Mouse (Mus musculus) cerebellum, postnatal 14 days (tissue): Measurements from ENCODE around the gene Cenpv.
"Not testable (repeated sequence)": the region's sequence is repeated elsewhere in the genome, so short reads cannot be mapped to it uniquely, and the experiment has no call there.

Experiments used
- DNase-seq, 2 experiments: peaks; one replicate each; pipeline ENCODE4 v3.0.0; 2021; ENCODE audit warnings: mixed read lengths in 2 of 2

Cenpv gene

DNA sequence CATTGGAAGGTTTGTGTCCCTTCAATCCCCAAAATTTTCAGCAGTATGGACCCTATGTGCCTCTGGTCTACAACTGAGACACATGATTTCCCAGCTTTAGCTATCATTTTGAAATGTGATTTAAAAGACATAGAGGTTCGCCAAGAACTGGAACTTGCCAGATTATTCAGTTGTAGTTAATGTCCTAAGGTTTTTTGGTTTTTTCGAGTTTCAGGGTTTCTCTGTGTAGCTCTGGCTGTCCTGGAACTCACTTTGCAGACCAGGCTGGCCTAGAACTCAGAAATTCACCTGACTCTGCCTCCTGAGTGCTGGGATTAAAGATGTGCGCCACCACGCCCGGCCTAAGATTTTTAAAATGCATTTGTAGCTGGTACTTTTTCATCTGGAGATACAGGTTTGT is 14.6 kb upstream of the Cenpv start:
- no peak for DNase-seq

DNA sequence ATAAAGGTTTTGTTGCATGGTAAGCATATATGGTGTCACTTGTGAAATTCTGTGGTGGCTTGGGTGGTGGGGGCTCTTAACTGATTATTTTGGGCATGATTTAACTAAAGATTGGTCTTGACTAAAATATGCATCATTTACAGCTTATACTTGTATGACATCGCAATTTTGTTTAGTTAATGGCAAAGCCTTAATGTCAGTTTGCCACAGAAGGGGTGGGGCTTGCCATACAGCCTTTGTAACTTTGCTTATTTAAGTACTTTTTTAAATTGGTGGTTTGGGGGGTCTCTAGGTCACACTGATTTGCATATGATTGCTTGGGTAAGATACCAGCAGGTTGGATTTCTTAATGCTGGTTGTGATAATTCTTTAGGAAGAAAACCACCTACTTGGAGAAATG is 14.1 kb upstream of the Cenpv start:
- no peak for DNase-seq

DNA sequence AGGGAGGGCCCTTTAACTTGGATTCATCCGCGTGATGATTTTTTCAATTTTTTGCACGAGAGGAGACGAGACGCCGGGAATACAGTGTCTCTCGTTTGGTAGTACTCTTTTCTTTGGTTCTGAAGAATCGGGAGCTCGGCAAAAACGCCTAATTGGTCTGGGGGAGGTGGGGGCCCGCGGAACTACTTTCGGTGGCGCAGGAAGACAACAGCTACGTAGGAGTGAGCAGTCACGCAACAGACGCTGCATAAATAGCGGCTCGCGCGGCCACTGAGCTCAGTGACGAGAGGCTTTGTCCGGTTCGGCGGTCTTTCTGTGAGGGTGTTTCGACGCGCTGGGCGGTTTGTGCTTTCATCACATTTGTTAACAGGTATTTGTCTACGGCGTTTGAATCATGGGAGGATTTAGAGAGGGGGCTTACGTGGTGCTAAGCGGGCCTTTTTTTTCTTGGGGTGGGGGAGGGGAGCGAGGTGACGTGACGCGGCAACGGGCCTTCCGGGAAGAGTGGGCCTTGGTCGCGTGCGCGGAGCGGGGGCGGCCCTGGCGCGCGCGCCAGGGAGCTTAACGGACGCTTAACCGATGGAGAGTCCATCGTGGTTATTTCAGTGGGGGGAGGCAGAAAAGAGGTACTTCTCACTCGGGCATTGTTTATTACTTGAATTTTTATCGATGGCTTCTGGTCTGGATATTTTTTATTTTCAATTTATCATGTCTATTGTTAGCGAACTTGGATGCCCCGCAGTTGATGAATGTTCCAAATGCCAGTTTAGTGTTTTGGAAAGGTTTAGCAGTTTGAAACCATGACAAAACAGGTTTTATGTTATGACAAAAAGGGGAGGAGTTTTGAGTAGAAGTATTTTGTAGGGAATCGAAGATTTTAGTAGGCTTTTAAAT is 12.4 kb upstream of the Cenpv start:
- peak; percentile 96 to 97 for DNase-seq

DNA sequence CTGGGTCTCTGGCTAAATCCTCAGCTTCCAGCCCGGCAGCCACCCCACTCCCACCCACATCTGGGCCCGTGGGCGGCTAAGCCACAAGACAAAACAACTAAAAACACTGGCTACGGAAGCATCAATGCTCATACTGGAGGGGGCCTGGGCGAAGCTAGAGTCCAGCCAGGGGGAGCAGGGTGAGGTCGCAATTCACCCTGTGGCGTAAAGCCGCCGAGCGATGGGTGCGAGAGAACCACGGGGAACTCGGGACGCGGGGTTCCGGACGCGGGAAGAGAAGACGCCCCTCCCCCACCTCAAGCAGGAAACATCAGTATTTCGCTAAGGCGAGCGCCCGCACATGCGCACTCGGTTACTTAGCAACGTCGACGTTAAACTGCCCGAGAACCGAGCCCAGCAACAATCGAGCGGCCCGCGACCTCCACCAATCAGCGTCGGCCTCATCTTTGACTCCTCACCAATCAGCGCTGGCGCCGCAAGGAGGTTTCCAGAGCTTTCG is 11.7 kb upstream of the Cenpv start, which contains the start of gene Ubb:
Gene Ubb, plus strand, starts transcription at position 445 of the 499 bp plus-strand sequence.
- DNase-seq = peak; percentile 99 to 100

DNA sequence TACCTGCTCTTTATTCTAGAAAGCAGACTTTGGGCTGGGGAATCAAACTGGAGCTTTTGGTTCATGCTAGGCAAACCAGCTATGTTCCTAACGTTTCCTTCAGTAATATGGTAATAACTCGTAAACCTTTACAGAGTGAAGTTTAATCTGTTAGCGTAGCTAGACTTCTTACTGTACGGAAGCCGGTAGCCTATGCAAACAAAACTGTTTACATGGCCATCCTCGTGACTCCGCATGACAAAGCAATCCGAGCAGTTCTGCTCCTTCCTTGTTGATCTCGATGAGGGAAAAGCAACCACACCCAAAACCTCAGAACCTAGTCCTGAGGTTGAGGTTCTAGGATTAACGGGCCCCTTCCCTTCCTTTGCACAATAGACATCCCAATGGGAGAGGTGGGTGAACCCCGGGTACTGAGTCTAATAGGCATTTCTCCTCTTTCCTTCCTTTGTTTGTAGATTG is 11.2 kb upstream of the Cenpv start:
- peak; percentile 59 to 63 for DNase-seq

DNA sequence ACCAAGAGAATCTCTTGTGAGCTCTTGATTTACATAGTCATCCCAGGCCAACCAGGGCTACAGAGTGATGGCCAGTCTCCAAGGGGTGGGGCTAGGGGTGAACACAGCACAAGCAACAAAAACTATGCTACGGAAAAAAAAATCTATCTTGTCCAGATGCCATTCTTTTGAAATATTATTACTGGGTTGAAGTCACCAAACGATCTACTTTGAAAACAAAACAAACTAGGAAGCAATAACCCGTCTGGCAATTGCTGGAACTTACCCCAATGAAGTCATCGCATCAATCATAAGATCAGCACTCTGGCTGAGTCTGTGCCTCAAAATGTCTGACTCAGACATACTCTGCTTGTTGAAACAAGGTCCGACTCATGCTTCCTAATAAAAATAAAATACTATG is 10.7 kb upstream of the Cenpv start:
- peak; percentile 84 to 89 for DNase-seq

DNA sequence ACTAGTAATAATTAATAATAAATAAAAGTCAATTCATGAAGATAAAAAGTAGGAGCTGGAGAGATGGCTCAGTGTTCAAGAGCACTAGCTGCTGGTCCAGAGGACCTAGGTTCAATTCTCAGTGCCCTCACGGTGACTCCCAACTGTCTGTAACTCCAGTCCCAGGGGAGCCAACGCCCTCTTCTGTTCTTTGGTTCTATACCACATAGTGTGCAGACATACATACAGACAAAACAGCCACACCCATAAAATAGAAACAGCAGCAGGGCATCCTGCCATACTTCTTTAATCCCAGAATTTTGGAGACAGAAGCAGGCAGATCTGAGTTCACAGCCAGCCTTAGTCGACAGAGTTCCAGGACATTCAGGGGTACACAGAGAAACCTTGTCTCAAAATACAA is 4.9 kb upstream of the Cenpv start:
- DNase-seq = no peak

DNA sequence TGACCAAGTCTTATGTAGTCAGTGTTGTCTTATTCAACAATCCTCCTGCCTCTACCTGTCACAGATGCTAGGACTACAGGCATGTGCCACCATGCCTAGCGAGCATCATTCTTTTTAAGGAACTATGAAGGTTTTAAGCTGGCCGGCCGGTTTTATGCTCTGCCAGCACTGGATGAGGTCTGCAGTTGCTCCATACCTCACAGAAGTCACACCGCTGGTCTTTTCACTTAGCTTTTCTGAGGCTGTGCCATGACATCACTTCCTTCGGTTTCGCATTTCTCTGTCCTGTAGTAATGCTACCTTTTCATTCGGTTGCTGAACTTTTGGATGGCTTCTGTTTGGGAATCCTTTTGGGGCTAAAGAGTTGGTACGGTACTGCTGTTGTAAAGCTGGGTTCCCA is 2.5 kb upstream of the Cenpv start:
- no peak for DNase-seq

DNA sequence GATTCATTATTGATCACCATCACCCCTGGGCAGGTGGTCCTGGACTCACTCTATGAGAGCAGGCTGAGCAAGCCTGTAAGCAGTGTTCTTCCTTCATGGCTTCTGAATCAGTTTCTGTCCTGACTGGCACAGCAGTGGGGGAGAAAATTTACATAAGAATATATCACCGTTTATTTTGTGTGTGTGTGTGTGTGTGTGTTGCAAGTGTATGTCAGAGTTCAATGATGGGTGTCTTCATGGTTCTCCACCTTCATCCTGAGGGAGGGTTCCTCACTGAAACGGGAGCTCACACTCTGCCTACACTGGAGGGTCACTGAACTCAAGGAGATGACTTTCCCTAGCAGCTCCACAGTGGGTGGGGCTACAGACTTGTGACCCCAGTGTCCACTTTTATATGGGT is 1.9 kb upstream of the Cenpv start:
- DNase-seq = no peak

DNA sequence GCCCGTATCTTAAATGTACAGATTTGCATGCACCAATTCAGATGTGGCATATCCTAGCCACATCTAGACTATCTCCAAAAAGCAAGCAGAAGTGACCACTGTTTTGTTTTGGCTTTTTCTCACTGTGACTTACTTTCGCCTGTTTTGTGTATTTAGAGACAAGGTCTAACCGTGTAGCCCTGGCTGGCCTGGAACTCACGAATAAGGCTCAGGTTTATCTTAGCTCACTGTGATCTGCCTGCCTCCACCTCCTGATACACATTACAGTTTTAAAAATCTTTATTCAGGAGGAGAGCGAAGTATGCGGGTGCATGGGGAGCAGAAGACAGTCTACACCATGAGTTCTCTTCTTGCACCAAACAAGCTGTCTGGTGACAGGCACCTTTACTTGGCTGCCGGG is 1.1 kb upstream of the Cenpv start:
- no peak for DNase-seq

DNA sequence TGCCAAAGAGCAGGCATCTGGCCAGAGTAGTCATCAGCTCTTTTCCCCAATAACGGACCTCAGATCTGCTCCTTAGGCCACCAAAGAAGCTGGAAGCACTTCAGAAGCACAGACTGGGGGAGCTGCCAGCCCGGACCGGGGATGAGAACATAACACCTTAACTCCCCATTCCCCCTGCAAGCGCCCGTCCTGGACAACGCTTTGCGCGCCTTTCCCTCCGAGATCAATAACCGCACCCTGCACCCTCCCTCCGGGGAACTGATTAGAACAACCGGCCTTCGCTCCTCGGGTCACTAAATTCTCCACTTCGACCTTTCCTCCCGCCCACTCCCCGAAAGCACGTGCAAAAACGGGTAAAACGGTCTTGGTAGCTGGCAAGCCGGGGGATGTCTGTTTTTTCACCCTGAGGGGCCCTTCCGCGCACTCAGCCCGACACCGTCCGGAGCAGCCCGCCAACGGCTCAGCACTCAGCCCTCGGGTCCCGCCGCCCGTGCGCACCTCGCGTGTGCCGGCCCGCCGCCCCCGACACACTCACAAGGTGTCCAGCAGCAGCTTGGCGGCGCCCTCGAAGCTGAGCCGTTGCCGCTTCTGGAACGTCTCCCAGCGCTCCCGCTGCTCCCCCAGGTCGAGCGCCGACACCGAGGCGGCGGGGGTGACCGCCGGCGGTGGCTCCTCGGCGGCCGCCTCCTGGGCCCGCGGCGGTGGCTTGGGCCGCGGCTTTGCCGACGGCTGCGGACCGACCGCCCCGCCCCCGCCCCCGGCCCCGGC is 556 bp downstream of the Cenpv start:
- DNase-seq = peak; percentile 65 to 71

DNA sequence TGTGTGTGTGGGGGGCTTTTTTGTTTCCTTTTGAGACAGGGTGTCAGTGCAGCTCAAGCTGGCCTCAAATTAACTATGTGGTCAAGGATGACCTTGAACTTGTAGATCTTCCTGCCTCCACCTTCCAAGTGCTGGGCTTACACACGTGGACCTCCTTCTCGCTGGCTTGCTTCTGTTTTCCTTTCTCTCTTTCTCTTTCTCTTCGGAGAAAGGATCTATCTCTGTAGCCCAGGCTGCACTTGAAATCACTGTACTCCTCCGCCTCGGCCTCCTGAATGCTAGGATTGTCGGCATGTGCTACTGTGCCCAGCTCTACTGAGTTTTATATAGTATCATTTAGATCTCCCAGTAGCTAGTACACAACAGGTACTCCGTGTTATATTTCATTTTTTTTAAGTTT is 1.5 kb downstream of the Cenpv start:
- DNase-seq = no peak

DNA sequence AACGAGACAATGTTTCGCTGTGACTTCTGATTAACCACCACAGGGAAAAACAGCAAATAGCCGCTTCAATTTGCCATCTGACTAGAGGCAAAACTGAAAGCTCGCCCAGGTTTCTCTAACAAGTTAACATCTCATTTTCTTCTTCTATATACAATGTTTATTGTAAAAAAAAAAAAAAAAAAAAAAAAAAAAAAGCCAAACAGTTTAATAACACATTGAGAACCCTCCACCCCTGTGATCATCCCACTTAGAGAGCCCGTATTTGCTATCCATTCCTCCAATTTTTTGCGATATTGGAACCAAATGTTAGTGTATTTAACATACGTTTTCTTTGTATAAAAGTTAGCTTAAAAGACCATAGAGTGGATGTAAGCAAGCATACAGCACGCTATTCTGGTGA is 2.0 kb downstream of the Cenpv start:
- no peak for DNase-seq

DNA sequence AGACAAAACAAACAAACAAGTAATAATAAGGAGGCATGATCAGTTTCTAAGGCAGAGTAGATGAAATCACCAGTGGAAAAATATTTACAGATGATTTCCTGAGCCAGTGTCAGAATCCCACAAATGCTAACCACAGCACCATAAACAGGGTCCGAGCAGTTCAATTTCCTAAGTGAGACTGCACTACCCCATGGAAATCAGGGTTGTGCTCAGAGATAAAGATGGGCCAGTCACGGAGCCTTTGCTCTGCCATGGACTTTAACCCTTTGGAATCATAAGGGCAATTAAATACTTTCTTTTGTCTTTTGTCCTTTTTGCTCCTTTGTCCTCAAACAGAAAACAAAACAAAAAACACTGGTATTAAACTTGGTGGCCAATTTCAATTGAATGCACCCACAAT is 16.8 kb downstream of the Cenpv start:
- DNase-seq = no peak

DNA sequence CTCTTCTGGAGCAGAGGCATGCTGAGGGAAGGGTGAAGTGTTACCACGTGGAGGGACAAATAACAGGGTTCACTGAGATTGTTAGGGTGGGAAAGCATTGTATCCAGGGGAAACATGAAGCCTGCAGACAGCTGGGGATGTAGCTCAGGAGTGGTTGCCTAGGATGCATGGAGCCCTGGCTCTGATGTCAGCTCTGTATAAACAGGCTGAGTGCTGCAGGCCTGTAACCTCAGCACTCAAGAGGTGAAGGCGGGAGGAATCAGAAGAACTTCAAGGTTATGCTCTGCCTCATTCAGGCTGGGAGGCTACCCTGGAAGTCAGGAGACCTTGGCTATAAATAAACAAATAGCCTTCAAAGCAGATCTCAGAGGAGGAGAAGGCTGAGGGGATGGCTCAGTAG is 20.1 kb downstream of the Cenpv start:
- DNase-seq = no peak

DNA sequence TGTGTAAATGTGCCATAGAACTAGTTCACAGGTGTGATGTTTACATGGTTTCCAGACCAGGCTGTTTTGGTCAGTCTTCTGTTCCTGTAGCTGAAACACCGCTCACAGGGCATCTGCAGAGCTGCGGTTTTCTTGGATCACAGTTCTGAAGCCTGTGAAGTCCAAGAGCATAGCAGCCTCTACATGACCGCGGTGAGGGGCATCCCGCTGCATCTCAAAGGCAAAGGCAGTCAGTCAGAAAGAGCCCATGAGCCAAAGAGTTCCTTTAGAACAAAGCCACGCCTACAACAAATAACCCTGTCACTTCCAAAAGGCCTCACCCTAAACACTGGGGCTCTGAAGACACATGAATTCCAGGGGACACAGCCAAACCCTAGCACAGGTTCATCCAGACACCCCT is 25.8 kb downstream of the Cenpv start:
- DNase-seq = no peak

DNA sequence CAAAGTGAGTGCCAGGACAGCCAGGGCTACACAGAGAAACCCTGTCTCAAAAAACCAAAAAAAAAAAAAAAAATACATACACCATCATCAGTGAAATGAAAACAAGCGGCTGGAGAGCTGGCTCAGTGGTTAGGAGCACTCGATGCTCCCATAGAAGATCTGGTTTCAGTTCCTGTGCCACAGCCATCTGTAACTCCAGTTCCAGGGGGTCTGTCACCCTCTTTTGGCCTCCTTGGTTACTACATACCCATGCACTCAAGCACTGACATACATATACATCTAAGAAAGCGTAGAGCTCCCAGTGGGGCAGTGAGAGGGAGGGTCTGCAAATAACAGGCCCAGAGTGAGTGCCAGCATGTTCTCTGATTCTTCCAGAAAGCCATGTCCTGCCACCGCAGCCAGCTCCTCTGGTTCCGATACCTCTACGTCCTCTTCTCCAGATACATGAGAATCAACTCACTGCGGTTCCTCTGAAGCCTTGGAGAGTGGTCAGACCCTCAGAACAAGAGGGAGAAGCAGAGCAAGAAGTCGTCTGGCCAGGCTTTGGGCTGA is 26.5 kb downstream of the Cenpv start:
- no peak for DNase-seq

DNA sequence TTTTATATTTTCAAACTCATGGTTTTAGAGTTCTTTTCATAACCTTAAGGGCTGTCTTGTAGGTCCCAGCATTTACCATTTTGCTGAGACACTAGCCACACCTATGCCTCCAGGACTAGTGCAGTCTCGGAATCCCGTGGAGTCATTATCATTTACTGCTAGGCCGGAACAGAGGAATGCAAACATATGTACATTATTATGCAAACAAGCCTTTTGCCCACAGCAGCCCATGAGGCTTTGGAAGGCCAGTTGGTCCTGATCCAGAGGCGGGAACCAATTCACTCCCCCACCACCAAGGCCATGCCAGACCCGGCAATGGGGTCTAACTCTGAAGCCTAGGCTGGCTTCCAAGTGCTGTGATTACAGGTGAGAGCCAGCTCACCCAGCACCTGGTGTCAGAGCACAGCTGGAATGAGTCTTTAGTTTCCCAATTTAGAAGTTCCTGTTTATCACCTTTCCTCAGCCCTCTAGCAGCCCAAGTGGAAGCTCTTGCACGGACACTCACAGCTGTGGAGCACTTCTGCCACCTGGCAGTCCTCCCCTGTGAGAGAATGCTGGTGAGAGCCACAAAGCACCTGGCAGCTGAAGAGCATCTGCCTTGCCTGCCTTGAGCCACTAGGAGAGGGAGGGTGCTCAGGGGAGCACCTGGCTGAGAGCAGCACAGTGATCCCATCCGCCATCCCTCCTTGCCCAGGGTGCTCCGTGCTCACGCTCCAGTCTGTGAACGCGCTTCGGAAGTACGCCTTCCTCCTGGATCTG is 27.4 kb downstream of the Cenpv start:
- no peak for DNase-seq

DNA sequence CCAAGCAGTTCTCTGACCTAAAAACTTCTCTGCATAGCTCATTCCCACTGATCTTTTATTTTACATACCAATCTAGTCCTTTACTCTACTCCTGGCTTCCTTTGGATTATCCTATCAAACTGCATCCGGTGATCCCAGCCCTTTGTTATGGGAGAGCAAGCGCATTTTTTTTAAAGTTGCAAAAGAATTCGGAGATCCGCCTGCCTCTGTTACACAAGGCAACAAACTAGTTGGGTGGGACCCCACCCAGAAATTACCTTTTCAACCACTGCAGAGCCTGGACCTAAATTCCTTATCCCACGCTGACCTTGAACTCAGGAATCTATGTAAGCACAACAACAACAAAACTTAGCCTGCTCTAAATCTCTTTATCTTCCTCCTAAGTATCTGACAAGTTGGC is 28.1 kb downstream of the Cenpv start:
- DNase-seq = no peak

DNA sequence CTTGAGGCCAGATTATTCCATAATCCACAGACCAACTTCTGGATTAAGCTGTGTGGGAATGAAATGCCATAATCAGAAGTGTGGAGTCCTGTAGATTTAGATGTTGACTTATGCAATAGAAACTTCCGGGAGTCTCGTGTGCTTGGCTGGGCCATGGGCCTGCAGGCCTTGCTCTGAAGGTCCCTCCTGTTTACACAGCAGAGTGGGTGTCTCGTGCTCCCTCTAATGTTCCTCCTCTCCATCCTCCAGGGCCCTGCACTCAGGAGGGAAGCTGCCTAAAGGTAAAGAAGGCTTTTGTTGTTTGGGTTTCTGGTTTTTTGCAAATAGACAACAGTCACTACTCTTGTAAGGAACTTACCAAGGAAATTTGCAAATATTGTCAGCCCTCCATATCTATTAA is 29.5 kb downstream of the Cenpv start:
- DNase-seq = no peak

DNA sequence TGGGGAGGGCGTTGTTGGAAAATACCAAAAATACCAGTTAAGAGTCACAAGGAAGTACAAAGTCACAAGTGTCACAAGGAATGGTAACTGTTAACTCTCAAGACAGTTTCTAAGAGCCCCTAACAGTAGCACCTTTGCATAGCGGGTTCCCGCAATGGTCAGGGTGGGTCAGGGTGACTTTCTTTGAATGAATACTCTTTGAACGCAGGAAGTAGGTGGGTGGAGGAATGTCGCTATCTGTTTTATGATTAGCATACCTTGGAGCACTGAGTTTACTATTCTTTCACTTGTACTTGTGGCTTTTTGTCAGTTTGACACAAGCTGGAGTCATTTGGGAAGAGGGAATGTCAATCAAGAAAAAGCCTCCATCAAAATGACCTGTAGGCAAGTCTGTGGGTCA is 30.2 kb downstream of the Cenpv start:
- not testable (repeated sequence) for DNase-seq

DNA sequence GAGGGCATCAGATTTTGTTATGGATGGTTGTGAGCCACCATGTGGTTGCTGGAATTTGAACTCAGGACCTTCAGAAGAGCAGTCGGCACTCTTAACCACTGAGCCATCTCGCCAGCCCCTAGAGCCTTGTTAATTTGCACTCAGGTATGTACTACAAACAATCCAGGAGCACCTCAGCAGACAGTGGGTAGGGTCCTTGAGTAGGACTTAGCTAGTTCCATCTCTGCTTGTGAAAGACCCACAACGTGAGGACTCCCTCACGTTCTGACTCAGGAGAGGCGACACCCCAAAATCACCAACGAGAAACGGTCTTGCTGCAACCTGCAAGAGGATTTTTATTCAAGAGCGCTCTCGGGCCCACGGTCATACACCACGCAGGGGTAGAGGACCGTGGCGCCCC is 30.7 kb downstream of the Cenpv start:
- not testable (repeated sequence) for DNase-seq

DNA sequence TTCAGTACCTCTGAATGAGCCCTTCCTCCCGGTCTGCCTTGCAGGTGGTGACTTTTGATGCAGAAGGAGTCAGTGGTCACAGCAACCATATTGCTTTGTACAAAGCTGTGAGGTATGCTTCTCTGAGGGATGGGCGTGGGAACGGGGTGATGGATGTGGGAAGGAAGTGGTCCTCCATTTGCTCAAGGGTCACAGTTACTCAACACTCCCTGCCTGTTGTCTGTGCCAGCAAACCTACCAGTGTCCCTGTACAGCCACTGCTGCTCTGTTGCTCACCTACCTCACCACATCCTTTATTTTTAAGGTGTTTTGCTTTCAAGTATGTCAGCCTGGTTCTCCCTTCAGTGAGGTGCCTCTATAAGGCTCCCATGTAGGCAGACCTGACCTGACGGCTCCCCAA is 31.4 kb downstream of the Cenpv start:
- no peak for DNase-seq
